Mouse (Mus musculus) 3134 (cell line): ENCODE data around the gene Gm2832.
"Not testable (repeated sequence)": the region's sequence is repeated elsewhere in the genome, so short reads cannot be mapped to it uniquely, and the experiment has no call there.

Source experiments
- DNase-seq: peaks from one replicate; pipeline ENCODE4 v3.0.0-alpha.2; 2011; ENCODE audit warnings: low spot score; ENCODE audit not compliant: insufficient read length; ENCODE audit errors: extremely low read depth

The Gm2832 gene

GRCm38 (mm10) chr14:41278505-41278904 is at the start of gene Gm2832:
Gene Gm2832, plus strand, starts transcription at chr14:41278805.
- DNase-seq = not testable (repeated sequence)

- not testable (repeated sequence) for DNase-seq
These were observed 15.3 kb upstream of the Gm2832 start for GRCm38 (mm10) chr14:41263296-41263695.

- not testable (repeated sequence) for DNase-seq
These were observed 14.5 kb upstream of the Gm2832 start for GRCm38 (mm10) chr14:41263853-41264755.

- DNase-seq = not testable (repeated sequence)
These were observed 13.6 kb upstream of the Gm2832 start for GRCm38 (mm10) chr14:41264756-41265566.

- not testable (repeated sequence) for DNase-seq
These were observed 7.4 kb downstream of the Gm2832 start for GRCm38 (mm10) chr14:41285965-41286364.
